Mouse (Mus musculus) T-helper 2 cell (primary cell): ENCODE data around the gene Fras1.

Experiments
- in situ Hi-C: fragments of 300-600 bp; cut with MboI, MseI; formaldehyde crosslinking; loops from one replicate; pipeline ENCODE4 v1.15.1; 2025; ENCODE audit warnings: high pct_unique_total_duplicates

Gene Fras1

DNA sequence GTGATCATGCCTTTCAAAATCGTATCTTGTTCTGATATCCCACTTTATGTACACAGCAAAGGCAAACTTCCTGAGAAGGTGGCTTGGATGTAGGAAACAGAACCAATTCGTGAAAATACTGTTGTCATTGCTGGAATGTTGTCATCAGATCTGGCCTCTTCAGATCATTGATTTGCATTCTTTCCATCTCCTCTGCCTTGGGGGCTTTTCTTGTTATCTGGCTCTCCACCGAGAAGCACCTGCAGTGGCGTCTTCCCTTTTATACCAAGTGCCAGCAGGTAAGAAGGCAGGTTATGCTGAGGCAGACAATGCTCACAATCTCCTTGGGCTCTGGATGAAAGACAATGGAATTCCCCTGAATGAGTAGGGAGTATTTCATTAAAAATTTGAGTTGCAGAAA lies 108.3 kb downstream of the Fras1 start:
- in situ Hi-C loops = no loop called here

DNA sequence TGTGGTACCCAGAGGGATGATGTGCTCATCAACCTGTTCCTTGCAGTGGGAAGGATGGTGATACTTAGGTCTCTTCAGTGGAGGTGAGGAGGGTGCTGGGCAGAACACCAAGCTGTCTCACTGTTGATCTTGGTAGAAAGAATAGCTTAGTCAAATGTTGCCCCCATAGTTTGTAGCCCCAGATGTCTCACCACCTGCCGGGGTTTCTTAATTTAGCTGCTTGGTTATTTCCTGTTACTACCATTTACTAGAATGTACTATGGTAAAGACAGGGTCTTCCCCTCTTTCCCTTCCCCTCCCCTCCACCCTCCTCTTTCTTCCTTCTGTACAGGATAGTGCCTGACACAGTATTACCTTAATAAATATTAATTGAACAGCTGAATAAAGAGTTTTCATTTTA lies 118.7 kb downstream of the Fras1 start:
- in situ Hi-C loops = no loop called here

DNA sequence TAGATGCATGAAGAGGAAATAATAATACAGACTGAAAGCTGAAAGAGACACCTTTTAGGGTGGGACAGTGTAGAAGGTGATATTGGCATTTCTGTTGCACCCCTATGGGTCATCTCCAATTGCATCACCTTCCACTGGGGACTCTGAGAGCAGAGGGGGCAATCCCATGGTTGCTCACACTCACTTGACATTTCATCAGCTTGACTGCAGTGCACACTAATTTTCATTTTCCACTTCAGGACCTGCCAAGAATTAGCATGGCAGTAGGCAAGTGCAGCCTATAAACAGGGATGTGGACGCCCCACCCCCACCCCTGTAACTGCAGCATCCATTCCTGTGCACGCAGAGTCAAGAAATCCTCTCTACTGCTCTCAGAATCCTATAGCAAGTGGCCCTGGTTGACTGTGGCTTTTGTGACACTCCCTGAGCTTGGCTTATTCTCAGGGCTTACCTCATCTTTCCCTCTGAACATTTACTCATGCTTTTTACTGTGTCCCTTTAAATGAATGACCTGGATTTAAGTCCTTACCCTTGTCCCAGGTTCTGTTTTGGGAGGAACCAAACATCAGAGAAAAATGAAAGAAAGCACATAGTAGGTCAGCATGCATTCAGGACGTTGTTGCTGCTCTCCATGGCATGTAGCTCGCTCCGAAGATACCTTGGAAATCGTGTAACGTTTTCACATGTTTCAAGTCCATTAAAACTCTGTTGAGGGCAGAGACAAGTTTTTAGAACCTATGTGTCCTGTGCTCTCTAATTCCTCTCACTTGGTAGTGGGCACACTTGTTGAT lies 120.9 kb downstream of the Fras1 start:
- in situ Hi-C loops = no loop called here

DNA sequence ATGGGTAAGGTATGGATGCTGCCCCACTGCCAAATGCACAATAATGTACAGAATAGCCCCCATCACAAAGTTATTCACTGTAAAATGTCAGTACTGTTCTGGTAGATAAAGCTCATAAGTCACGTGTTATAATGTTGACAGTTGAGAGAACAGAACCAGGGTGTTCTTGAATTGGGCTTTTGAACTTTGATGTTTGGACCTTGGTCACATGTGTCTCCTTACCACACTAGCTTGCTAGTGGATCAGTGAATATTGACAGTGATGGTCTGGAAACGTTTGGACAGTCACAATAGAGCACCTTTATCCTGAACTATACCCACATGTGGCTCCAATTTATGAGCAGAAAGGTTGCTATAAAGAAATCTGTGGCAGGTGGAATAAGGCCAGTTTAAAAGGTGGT lies 124.3 kb downstream of the Fras1 start:
- in situ Hi-C loops = no loop called here

DNA sequence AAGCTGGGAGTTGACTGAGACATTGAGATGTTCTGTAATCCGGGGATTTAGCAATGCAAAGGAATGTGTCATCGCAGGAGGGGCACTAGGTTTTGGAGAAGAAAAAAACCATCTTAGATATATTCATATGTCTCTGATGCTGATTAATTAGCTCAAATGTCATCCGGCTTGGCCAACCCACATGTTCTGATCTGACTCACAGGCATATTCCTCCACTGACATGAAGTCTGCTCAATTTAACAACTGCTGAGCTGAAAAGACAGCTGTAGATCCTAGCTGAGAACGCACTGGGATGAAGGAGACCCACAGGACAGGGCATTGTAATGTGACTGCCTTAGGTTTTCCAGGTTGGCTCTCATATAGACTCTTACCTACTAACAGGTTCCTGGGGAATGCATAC lies 128.0 kb downstream of the Fras1 start:
- in situ Hi-C loops = loop anchor here (10.0 kb wide), 1 partner anchor 543 kb away; no protein-coding TSS in a partner anchor

DNA sequence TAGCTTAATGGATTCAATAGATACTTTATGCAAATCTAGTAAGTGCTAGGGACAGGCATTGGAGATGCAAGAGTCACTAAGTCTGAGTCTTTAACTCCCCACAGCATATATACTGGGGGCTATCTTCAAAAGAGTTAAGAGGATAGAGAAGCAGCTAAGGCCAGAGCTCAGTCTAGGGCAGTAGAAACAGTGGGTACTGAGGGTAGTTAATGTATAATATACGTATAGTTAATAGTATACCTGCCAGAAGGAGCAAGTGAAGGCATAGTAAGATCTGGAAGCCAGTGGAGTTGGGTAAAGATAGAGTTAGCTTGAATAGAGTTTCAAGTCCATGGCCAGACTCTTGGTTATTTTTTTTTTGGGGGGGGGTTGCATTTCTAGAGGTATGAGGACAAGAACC lies 128.6 kb downstream of the Fras1 start:
- in situ Hi-C loops = loop anchor here (10.0 kb wide), 1 partner anchor 542 kb away; no protein-coding TSS in a partner anchor

DNA sequence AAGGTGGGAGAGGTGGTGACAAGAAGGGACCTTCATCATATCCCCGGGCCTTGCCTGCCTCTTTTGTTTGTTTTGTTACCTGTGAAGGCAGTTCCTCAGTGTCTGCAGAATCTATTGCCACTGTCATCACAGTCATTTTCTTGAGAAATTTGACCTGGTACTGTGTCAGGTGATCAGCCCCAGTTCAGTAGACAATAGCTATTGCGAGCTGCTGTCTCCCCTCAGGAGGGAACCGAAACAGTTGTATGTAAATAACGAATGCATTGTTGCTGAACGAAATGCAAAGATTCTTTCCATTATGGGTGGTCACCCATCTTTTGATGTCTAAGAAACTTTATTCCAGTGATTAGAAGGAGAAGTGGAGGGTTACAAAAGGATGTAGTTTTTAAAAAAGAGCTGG lies 137.2 kb downstream of the Fras1 start:
- in situ Hi-C loops = no loop called here

DNA sequence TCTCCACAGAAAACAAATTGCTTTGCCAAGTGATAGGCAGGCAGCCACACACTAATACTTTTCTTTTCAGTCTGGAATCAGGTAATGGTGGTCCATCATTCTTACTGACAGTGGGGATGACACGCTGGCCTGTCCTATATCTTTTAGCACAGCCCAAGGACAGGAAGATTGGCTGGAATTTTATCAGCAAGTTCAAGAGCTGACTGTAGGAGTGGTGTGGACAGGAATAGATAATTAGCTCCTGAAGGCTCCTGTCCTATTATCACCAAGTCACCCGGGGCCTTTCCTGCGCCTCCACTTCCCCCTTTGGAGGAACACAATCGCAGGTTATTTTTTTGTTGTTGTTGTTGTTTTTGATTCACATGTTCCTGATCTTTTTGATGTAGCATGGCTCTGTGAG lies 139.6 kb downstream of the Fras1 start:
- in situ Hi-C loops = no loop called here

DNA sequence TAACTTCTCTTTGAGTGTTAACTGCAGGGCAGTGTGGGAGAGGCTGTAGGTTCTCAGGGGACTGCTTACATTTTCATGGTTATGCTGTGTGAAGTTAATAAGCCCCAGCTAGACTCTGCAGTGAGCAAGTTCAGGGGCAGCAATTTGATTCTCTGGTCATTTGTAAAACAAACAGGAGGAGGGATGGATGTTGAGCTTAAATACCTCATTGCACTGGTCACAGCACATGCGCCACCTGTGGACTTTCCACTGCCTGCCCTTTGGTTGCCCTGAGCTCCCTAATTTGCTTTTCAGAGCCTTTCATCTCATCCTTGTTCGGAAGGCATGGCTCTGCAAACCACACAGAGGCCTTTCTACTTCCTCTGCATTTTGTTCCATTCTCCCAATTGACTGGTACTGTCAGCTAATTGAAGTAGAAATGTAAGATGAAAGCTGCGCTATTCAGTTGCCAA lies 142.1 kb downstream of the Fras1 start:
- in situ Hi-C loops = no loop called here

DNA sequence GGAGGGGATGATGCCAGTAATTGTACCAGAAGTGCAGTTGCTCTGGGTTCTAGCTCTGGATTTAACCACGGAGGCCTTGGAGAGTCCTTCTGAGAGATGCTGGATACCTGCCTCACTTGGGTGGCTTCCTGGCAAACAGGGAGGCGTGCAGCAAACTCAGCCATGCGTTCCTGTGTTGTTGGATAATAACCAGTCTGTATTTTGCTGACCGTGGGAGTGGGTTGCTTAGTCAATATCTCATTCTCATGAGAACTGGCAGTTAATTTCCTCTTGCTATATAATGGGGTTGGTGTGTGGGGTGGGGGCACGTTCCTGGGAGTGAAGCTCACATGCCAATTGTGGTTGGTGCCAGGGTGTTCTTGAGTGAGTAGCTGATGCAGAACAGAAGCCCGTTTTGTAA lies 142.6 kb downstream of the Fras1 start:
- in situ Hi-C loops = no loop called here

DNA sequence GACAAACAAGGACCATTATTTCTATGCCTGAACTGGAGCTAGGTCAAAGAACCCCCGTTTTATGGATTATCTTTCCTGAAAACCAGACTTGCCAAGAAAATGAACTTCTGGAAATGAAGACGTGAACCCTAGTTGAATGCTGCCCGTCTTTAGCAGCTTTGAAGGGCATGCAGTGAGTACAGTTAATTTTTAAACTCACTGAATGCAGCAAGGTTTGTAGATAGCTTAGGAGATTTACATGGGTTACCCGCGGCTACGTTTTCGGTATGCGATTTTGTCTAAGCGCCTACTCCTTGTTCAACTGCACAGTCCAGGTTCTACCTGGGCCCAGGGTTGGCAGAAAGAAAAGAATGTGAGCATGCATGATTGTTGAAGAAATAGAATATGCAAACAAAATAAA lies 147.8 kb downstream of the Fras1 start:
- in situ Hi-C loops = no loop called here

DNA sequence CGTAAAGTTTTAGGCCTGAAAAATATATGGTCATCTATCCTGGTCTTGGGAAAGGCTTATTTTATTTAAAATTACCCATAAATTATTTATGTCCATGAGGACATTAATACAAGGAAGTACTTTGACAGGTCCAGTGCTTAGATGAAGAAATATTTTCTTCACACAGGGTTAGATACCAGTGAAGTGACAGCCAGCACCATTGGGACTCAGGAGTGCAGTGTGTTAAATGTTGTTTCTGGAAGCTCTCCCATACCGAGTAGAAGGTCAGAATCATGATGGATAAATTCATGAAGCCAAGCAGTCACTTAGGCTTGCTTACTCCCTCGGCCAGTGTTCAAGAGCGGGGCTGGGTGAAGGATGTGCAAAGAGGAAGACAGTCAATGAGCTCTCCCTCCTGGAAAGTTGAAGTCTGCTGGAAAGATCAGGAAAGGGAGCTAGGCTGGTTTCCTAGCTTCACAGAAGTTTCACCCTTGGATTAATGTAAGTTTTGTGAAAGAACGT lies 149.2 kb downstream of the Fras1 start:
- in situ Hi-C loops = no loop called here

DNA sequence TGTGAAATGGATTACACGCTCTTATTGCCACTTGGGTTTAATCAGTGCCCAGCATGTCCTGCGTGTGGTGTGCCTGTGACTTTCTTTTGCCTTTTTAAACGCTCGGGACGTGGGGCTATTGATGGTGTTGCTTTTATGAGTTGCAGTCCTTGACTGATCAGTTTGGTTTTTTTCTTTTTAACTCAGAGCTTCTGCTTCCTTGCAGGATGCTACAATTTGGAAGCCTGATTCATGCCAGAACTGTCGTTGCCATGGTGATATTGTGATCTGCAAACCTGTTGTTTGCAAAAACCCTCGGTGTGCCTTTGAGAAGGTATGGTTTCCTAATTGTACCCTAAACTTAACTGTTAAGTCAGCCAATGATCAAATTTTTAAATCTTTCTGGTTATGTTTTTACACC lies 154.5 kb downstream of the Fras1 start:
- in situ Hi-C loops = no loop called here

DNA sequence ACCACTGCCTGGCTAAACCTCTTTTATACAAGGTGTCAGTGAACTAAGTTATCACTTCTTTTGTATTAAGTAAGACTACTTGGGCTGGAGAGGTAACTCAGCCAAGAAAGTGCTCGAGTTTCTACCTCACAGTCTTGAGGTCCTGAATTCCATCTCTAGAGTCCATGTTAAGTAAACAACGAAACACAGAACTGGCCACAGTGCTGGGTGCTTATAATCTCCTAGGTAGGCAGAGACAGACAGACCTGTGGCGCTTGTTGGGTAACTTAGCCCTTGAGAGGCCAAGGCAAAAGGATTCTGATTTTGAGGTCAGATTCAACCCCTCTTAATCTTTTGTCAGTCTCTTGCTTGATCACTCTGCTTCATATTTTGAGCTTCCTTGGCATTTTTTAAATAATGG lies 156.8 kb downstream of the Fras1 start:
- in situ Hi-C loops = no loop called here

DNA sequence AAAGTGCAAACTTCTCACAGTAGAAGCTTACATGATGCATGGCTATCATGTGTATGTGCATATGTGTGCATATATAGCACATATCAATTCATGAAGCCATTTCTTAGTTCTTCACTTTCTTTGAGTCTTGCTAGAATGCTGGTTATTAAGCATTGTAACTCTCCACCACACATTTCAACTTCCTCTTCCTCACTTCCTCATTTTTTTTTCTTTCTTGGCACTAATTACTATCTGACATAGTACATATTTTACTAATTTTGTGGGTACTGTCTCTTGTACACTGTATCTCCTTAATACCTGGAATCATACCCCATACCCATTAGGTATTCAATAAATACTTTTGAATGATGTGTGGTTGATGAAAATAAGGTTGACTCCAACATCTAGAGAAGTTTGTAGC lies 158.2 kb downstream of the Fras1 start:
- in situ Hi-C loops = no loop called here

DNA sequence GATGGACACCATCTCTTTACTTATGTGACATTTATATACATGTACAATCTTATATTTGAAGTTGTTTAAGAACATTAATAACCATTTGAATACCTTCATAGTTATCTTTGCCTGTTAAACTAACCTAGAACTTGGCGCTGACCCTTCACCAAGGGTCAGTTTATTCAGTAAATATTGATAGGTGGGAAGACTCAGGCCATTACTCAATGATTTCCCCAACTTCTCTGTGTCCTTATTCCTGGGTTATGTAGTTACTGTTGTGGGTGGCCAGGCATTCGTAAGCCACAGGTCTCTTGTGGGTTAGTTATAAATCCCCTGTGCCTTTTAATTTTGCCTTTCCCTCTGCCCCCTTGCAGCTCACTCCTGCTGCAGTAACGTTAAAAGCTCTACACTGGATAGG lies 162.8 kb downstream of the Fras1 start:
- in situ Hi-C loops = no loop called here

DNA sequence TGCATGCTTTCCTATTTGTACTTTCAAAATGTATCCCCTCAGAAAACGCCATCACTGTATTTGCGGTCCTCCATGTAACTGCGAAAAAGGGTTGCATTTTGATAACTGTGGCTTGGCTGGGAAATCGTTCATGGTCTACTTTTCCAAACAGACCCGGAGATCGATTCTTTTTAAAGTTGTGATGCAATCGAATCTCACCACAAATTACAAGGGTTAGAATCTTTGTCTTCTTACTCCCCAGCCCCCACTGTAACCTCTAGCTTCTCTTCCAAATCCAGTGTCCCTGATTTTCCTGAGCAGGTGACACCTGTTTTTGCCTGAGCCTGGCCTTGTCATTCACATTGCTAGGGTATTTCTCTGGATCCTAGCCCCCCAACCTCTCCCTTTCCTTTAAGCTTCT lies 163.2 kb downstream of the Fras1 start:
- in situ Hi-C loops = no loop called here

DNA sequence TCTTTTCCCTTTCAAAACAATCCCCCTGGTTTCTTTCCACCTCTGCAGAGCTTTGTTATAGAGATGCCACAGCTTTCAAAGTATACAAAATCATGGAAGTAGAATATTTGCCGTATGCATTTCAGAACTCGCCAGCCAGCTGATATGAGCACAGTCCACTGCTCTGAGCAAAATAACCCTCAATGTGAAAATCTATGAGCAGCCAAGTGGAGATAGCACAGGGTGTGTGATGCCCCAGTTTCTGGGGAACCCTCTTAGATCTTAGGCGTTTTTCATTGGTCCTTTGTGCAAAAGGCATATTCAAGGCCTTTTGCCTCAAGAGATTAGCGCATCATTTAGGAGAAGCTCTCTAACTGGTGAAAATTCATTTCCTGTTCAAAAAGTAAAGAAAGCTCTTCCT lies 170.4 kb downstream of the Fras1 start:
- in situ Hi-C loops = no loop called here

DNA sequence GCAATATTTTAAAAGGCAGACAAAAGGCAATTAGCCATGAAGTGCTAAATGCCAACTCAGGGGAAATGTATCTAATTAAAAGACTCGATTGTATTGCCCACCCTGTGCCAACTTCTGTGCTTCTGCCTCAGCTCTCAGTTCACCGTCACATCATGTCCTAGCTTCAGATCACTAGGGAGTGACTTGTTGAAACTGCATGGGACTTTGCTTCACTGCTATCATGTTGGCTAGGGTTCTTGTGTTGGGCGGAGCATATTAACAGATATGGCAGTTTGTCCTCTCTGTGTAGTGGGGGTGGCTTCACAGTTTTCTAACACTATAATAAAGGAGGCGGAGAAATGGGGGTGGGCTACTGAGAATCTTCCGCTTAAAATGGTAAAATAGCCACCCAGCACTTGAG lies 172.2 kb downstream of the Fras1 start:
- in situ Hi-C loops = no loop called here

DNA sequence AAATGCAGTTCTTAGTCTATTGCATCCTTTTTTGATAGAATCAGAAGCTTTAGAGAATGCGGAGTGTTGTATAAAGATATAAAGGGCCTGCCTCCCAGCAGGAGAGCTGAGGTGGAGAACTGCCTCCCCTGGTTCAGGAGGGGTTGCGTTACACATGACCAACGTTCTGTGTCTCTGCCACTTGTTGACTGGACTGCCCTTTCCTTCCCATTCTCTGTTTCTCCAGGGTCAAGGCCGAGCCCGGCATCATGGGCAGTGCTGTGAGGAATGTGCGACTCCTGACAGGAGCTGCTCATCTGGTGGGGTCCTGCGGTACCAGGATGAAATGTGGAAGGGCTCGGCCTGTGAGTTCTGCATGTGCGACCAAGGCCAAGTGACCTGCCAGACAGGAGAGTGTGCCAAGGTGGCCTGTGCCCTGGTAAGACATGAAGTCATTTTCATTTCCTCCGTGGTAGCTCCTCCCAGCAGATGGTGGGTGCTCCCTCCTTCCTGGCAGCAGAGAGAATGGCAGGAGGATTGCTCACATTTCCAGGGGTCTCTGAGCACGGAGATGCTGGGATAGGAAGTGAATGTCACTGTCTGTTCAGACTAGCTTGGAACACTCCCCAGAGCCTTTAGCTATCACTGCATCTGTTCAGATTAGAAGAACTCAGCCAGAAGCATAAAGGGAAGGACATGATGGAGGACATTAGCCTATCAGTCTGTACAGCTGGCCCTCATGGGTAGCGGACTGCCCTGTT lies 181.4 kb downstream of the Fras1 start:
- in situ Hi-C loops = no loop called here

DNA sequence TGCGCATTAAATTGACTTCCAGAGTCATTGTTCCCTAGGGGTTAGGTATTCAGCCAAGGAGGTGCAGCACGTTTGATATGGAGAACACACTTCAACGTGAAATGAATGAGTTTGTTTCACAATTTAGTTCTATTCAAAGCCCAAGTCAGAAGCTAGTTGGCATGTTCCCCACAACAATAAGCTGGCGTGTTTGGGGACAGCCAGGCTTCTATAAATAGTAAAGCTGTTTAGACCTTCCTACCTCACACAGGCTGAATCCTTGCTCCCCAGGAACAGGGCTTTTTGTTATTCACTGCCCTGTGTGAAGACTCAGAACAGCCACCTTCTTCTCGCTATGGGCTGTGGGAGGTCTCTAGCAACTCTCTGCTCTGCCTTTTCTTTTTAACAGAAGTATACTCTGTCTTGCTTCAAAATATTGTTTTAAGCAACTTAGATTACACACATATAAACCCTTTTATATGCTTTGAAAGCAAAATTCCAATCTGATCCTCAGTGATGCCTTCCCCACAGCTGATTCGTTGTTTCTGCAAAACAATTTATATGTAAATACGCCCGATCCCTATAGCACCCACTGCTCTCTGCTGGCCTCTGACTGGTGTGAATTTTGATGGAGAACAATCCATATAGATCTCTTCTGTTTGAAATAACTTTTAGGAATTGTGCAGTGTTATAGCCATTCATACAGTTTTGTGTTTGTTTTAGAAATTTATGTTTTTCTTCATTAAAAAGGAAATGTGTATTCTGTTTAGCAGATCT lies 184.5 kb downstream of the Fras1 start:
- in situ Hi-C loops = no loop called here

DNA sequence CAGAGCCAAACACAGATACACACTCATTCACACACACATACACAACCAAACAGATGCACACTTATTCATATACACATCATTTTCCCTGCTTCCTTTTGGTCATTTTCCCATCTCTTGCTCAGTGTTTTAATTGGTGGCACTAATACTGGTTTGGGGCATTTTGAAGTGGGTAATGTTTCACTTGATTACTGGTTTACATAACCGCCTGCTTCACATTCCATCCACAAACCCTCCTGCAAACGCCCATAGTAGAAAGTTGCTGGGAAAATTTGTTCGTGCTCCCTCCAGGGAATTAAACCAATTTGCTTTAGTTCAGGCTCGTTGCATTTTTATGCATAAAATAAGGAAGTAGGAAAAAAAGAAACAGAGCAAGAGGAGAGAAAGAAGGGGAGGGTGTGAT lies 200.8 kb downstream of the Fras1 start:
- in situ Hi-C loops = no loop called here
